Mouse (Mus musculus) adrenal gland, postnatal 25 days (tissue): ENCODE measurements around the gene Gm28230. TPM values are rescaled to one million over a fixed set of nuclear protein-coding genes. Genes with fewer than 3 reads are reported as not detected.

Experiments
- DNase-seq: peaks from one replicate; pipeline ENCODE4 v3.0.0; 2021; ENCODE audit warnings: mixed read lengths
- total RNA-seq: library from RNA; stranded (reverse); gene quantifications from 2 replicates; pipeline ENCODE4 v1.2.3, GENCODE M21; 2021

Gene Gm28230
- total RNA-seq, 1 experiment from 2014 or later, result 3.3 TPM

GRCm38 (mm10) chr2:74704393-74704998 lies 22.0 kb upstream of the Gm28230 start, which contains the start of gene Hoxd8:
Gene Hoxd8 (plus strand): TSS chr2:74704615.
- peak; percentile 83 for DNase-seq

- peak; percentile 60 for DNase-seq
These were observed 21.5 kb upstream of the Gm28230 start for GRCm38 (mm10) chr2:74704999-74705466.

- peak; percentile 79 for DNase-seq
These were observed 20.9 kb upstream of the Gm28230 start for GRCm38 (mm10) chr2:74705467-74706089.

GRCm38 (mm10) chr2:74706393-74706960 lies 20.1 kb upstream of the Gm28230 start:
- no peak for DNase-seq

- no peak for DNase-seq
These were observed 18.9 kb upstream of the Gm28230 start for GRCm38 (mm10) chr2:74707599-74707998.

GRCm38 (mm10) chr2:74708676-74709075 lies 17.9 kb upstream of the Gm28230 start:
- no peak for DNase-seq

GRCm38 (mm10) chr2:74709465-74710419 lies 16.8 kb upstream of the Gm28230 start:
- no peak for DNase-seq

- no peak for DNase-seq
These were observed 15.5 kb upstream of the Gm28230 start for GRCm38 (mm10) chr2:74710929-74711543.

GRCm38 (mm10) chr2:74711721-74712621 lies 14.6 kb upstream of the Gm28230 start, which contains the start of the genes Hoxd3 and Hoxd4:
Gene Hoxd3 (plus strand): TSS chr2:74711927.
Gene Hoxd4 (plus strand): TSS chr2:74711929.
- peak; percentile 67 for DNase-seq

- no peak for DNase-seq
These were observed 13.0 kb upstream of the Gm28230 start for GRCm38 (mm10) chr2:74713239-74714150.

- no peak for DNase-seq
These were observed 12.3 kb upstream of the Gm28230 start for GRCm38 (mm10) chr2:74714156-74714789.

GRCm38 (mm10) chr2:74714881-74715280 lies 11.6 kb upstream of the Gm28230 start:
- peak; percentile 69 for DNase-seq

- DNase-seq, result peak; percentile 95
These were observed 10.9 kb upstream of the Gm28230 start for GRCm38 (mm10) chr2:74715504-74716241.

GRCm38 (mm10) chr2:74720384-74720783 lies 6.1 kb upstream of the Gm28230 start:
- no peak for DNase-seq

GRCm38 (mm10) chr2:74720955-74721491 lies 5.5 kb upstream of the Gm28230 start:
- DNase-seq, result no peak

- no peak for DNase-seq
These were observed 4.6 kb upstream of the Gm28230 start for GRCm38 (mm10) chr2:74721882-74722281.

- DNase-seq, result no peak
These were observed 3.6 kb upstream of the Gm28230 start for GRCm38 (mm10) chr2:74722949-74723348.
